Mouse (Mus musculus): ENCODE measurements at regions not wholly inside any gene's neighbourhood (a gene's known extent, or its start where the extent isn't known, plus 50 kb on each side); places are given as distances from the start of the nearest gene placed in this dataset.

DNA sequence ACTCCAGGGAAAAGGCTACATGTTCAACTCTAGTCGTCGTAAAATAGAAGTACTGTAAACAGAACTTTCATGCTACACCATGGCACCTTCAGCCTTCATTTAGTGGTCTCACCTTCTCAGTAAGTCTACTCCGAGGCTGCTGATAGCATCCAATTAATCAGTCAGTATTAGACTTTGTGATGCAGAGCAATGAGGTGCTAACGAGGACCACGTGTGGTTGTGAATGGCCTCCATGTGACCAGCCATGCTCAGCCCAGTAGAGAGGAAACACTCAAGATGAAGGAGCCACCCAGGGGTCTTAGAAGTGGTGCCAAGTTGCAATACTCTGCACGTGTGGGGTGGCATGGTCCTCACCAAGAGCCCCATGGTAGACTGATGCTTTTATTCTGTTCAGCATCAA is 112.2 kb upstream of the Nt5e start:
- 85% methylated on average over 6 of the region's 6 CpGs for WGBS

DNA sequence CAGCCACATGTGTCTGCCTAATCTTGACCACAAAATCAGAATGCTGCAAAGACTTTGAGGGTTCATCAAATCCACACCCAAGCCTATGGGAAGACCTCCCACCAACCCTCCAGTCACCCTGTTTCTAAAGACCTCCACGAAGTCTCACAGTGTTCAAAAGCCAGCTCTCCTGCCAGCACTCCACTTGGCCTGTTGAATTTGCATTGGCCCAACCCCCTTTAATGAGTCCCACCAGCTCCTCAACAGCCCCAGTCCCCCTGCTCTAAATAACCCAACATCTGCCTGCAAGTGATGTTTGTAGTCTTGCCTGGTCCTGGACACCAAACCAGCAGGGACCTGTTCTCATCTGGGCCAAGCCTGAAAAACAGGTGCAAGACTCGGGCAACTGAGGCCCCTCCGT is 106.6 kb upstream of the Nt5e start:
- H3K9ac ChIP-seq, result no peak overlapping the region
- ATAC-seq (ENCODE audit: low FRiP score) (no peak), DNase-seq (ENCODE audit: low spot score) (no peak)
- H3K27me3 ChIP-seq (ENCODE audit: control insufficient read depth, insufficient read depth, low read length), result no peaks in the 10 kb centered on the region
- WGBS, result 72% methylated on average over 3 of the region's 3 CpGs
- no peak overlapping the region for H3K4me3 ChIP-seq (replicated peaks; ENCODE audit: low read length)
- H3K4me2 ChIP-seq (replicated peaks), result no peak overlapping the region
- no peaks in the 10 kb centered on the region for H3K9me3 ChIP-seq (ENCODE audit: control insufficient read depth, low read length)
- no peak overlapping the region for H3K27ac ChIP-seq
- H3K4me1 ChIP-seq (replicated peaks; ENCODE audit: control insufficient read depth, insufficient read depth, low read length), result no peaks in the 10 kb centered on the region
- H3K36me3 ChIP-seq (replicated peaks; ENCODE audit: control insufficient read depth, insufficient read depth), result no peaks in the 10 kb centered on the region

More for the DNA sequence above, 112.2 kb upstream of the Nt5e start:
- no peaks in the 10 kb centered on the region for H3K4me1 ChIP-seq (replicated peaks; ENCODE audit: control insufficient read depth, insufficient read depth, low read length)
- no peak overlapping the region for H3K4me2 ChIP-seq (replicated peaks)
- no peaks in the 10 kb centered on the region for H3K36me3 ChIP-seq (replicated peaks; ENCODE audit: control insufficient read depth, insufficient read depth)
- no peak for ATAC-seq (ENCODE audit: low FRiP score)
- no peak overlapping the region for H3K27ac ChIP-seq
- no peak overlapping the region for H3K4me3 ChIP-seq (replicated peaks; ENCODE audit: low read length)
- H3K27me3 ChIP-seq (ENCODE audit: control insufficient read depth, insufficient read depth, low read length), result no peaks in the 10 kb centered on the region
- no peak for DNase-seq (ENCODE audit: low spot score)
- H3K9ac ChIP-seq, result no peak overlapping the region
- no peaks in the 10 kb centered on the region for H3K9me3 ChIP-seq (ENCODE audit: control insufficient read depth, low read length)

GRCm38 (mm10) chr9:88221276-88221675 is 105.7 kb upstream of the Nt5e start:
- H3K9ac ChIP-seq, result no peak overlapping the region
- no peak overlapping the region for H3K4me3 ChIP-seq (replicated peaks; ENCODE audit: low read length)
- no peak overlapping the region for H3K27ac ChIP-seq
- 70% methylated on average over 14 of the region's 14 CpGs for WGBS
- ATAC-seq (ENCODE audit: low FRiP score) (no peak), DNase-seq (ENCODE audit: low spot score) (no peak)
- no peaks in the 10 kb centered on the region for H3K4me1 ChIP-seq (replicated peaks; ENCODE audit: control insufficient read depth, insufficient read depth, low read length)
- no peak overlapping the region for H3K4me2 ChIP-seq (replicated peaks)
- H3K36me3 ChIP-seq (replicated peaks; ENCODE audit: control insufficient read depth, insufficient read depth), result no peaks in the 10 kb centered on the region
- H3K27me3 ChIP-seq (ENCODE audit: control insufficient read depth, insufficient read depth, low read length), result no peaks in the 10 kb centered on the region
- H3K9me3 ChIP-seq (ENCODE audit: control insufficient read depth, low read length), result no peaks in the 10 kb centered on the region

DNA sequence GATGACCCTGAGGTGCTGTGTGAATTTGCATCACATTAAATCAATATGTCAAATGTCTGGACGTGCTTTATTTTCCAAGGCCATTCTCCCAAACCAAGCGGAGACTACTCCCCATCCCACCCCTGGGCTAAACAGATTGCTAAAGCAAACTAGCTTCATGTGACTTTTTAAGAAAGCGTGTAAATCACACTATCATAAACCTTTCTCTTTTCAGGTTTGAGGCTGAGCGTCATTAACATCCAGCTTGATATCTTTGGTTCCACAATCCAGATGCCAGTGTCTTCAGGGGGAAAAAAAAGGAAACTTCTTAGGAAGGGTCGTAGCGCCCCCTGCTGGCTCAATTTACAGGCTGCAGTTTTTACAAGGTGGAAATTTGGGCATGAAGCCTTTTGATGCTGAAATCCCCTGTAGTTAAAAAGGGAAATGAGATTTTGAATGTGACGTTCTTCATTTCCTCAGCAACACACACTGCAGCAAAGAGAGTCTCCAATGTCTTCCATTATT is 105.1 kb upstream of the Nt5e start:
- H3K27ac ChIP-seq, result no peak overlapping the region
- no peaks in the 10 kb centered on the region for H3K36me3 ChIP-seq (replicated peaks; ENCODE audit: control insufficient read depth, insufficient read depth)
- no peak overlapping the region for H3K4me2 ChIP-seq (replicated peaks)
- ATAC-seq (ENCODE audit: low FRiP score) (peak; percentile 59), DNase-seq (ENCODE audit: low spot score) (peak; percentile 85)
- 13% methylated on average over 7 of the region's 7 CpGs for WGBS
- H3K4me3 ChIP-seq (replicated peaks; ENCODE audit: low read length), result no peak overlapping the region
- no peaks in the 10 kb centered on the region for H3K9me3 ChIP-seq (ENCODE audit: control insufficient read depth, low read length)
- H3K9ac ChIP-seq, result no peak overlapping the region
- H3K27me3 ChIP-seq (ENCODE audit: control insufficient read depth, insufficient read depth, low read length), result no peaks in the 10 kb centered on the region
- no peaks in the 10 kb centered on the region for H3K4me1 ChIP-seq (replicated peaks; ENCODE audit: control insufficient read depth, insufficient read depth, low read length)

GRCm38 (mm10) chr9:88237126-88237525 is 89.9 kb upstream of the Nt5e start:
- Histone ChIP-seq H3K27me3 (ENCODE audit: control insufficient read depth, insufficient read depth, low read length) (no peaks in the 10 kb centered on the region), H3K9ac (no peak overlapping the region), H3K9me3 (ENCODE audit: control insufficient read depth, low read length) (no peaks in the 10 kb centered on the region), H3K36me3 (replicated peaks; ENCODE audit: control insufficient read depth, insufficient read depth) (no peaks in the 10 kb centered on the region), H3K27ac (no peak overlapping the region), H3K4me2 (replicated peaks) (no peak overlapping the region), H3K4me3 (replicated peaks; ENCODE audit: low read length) (no peak overlapping the region), H3K4me1 (replicated peaks; ENCODE audit: control insufficient read depth, insufficient read depth, low read length) (peaks cover 4% of the 10 kb centered on the region; the same call in 1 of the 2 replicates)
- no peak for DNase-seq (ENCODE audit: low spot score)
- WGBS, result 66% methylated on average over 2 of the region's 2 CpGs
- ATAC-seq (ENCODE audit: low FRiP score), result no peak

DNA sequence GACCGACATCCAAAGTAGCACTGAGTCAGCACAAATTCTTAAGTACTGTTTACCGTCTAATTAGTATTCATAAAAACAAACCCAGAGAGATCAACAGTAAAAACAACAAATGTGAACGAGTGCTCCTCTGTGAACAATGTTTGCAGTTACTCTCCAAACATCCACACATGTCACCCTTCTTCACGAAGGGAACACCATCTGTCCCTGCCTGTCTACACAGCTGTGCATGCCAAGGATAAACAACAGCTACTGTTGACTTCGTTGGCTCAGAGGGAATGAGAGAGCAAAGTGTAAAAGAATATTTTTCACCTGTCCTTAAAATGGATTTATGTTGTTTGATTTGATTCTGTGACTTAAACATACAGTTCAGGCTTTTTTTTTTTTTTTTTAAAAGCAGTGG is 88.7 kb upstream of the Nt5e start:
- Histone ChIP-seq H3K4me1 (replicated peaks; ENCODE audit: control insufficient read depth, insufficient read depth, low read length) (peaks cover 4% of the 10 kb centered on the region; the same call in 1 of the 2 replicates), H3K27ac (no peak overlapping the region), H3K27me3 (ENCODE audit: control insufficient read depth, insufficient read depth, low read length) (no peaks in the 10 kb centered on the region), H3K9me3 (ENCODE audit: control insufficient read depth, low read length) (no peaks in the 10 kb centered on the region), H3K4me3 (replicated peaks; ENCODE audit: low read length) (no peak overlapping the region), H3K4me2 (replicated peaks) (no peak overlapping the region), H3K36me3 (replicated peaks; ENCODE audit: control insufficient read depth, insufficient read depth) (no peaks in the 10 kb centered on the region), H3K9ac (no peak overlapping the region)
- no peak for DNase-seq (ENCODE audit: low spot score)
- ATAC-seq (ENCODE audit: low FRiP score), result no peak
- 73% methylated on average over 5 of the region's 5 CpGs for WGBS

DNA sequence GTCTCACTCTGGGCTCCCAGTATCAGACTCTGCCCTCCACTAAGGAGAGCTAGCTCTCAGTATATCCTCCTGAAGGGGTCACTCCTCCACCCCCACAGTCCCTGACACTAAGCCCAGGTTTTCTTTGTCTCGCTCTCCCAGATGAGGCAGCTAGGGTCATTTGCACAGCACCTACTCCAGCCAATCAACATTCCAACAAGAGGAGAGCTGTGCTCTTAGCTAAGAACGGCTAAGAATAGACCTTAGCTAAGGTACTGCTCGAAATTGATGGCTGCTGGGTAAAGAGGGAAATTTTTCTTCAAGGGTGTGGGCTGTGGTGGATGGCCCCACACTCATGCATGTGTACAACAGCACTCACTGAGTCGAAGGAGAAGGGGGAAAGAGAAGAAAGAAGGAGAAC is 86.3 kb upstream of the Nt5e start:
- Histone ChIP-seq H3K4me2 (replicated peaks) (peak overlapping the region; percentile 44; the same call in 1 of the 2 replicates), H3K27ac (no peak overlapping the region), H3K4me3 (replicated peaks; ENCODE audit: low read length) (no peak overlapping the region), H3K4me1 (replicated peaks; ENCODE audit: control insufficient read depth, insufficient read depth, low read length) (peaks cover 4% of the 10 kb centered on the region; the same call in 1 of the 2 replicates), H3K9ac (peak overlapping the region; percentile 35; the same call in 1 of the 2 replicates), H3K27me3 (ENCODE audit: control insufficient read depth, insufficient read depth, low read length) (no peaks in the 10 kb centered on the region), H3K36me3 (replicated peaks; ENCODE audit: control insufficient read depth, insufficient read depth) (no peaks in the 10 kb centered on the region), H3K9me3 (ENCODE audit: control insufficient read depth, low read length) (no peaks in the 10 kb centered on the region)
- ATAC-seq (ENCODE audit: low FRiP score) (peak; percentile 28; the same call in 1 of the 2 replicates), DNase-seq (ENCODE audit: low spot score) (no peak)
- 36% methylated on average over 4 of the region's 4 CpGs for WGBS

GRCm38 (mm10) chr9:88241203-88241995 is 85.6 kb upstream of the Nt5e start:
- H3K36me3 ChIP-seq (replicated peaks; ENCODE audit: control insufficient read depth, insufficient read depth), result no peaks in the 10 kb centered on the region
- H3K4me2 ChIP-seq (replicated peaks), result peak overlapping the region; percentile 44
- ATAC-seq (ENCODE audit: low FRiP score), result peak; percentile 94
- H3K27ac ChIP-seq, result no peak overlapping the region
- H3K9ac ChIP-seq, result peak overlapping the region; percentile 35
- H3K9me3 ChIP-seq (ENCODE audit: control insufficient read depth, low read length), result no peaks in the 10 kb centered on the region
- no peaks in the 10 kb centered on the region for H3K27me3 ChIP-seq (ENCODE audit: control insufficient read depth, insufficient read depth, low read length)
- DNase-seq (ENCODE audit: low spot score), result peak; percentile 84
- 10% methylated on average over 18 of the region's 18 CpGs for WGBS
- peaks cover 4% of the 10 kb centered on the region; the same call in 1 of the 2 replicates for H3K4me1 ChIP-seq (replicated peaks; ENCODE audit: control insufficient read depth, insufficient read depth, low read length)
- H3K4me3 ChIP-seq (replicated peaks; ENCODE audit: low read length), result peak overlapping the region; percentile 20

- ATAC-seq (ENCODE audit: low FRiP score) (no peak), DNase-seq (ENCODE audit: low spot score) (no peak)
- WGBS, result 91% methylated on average over 7 of the region's 7 CpGs
These were observed 84.5 kb upstream of the Nt5e start for GRCm38 (mm10) chr9:88242530-88242929.

More at GRCm38 (mm10) chr9:88242530-88242929, 84.5 kb upstream of the Nt5e start:
- no peak overlapping the region for H3K9ac ChIP-seq
- H3K4me2 ChIP-seq (replicated peaks), result no peak overlapping the region
- H3K4me3 ChIP-seq (replicated peaks; ENCODE audit: low read length), result no peak overlapping the region
- H3K36me3 ChIP-seq (replicated peaks; ENCODE audit: control insufficient read depth, insufficient read depth), result no peaks in the 10 kb centered on the region
- H3K27ac ChIP-seq, result no peak overlapping the region
- no peaks in the 10 kb centered on the region for H3K9me3 ChIP-seq (ENCODE audit: control insufficient read depth, low read length)
- peaks cover 4% of the 10 kb centered on the region; the same call in 1 of the 2 replicates for H3K4me1 ChIP-seq (replicated peaks; ENCODE audit: control insufficient read depth, insufficient read depth, low read length)
- H3K27me3 ChIP-seq (ENCODE audit: control insufficient read depth, insufficient read depth, low read length), result no peaks in the 10 kb centered on the region
